Mouse (Mus musculus): ENCODE data around the gene Natd1. TPM values are rescaled to one million over a fixed set of nuclear protein-coding genes. Genes with fewer than 3 reads are reported as not detected.

The Natd1 gene
- total RNA-seq, 1 experiment from 2014 or later = 27.5 TPM

GRCm38 (mm10) chr11:60931869-60932481 is 17.4 kb upstream of the Natd1 start, which contains the start of gene Map2k3:
Gene Map2k3, plus strand, starts transcription at chr11:60932033.
- DNase-seq = peak; percentile 98

GRCm38 (mm10) chr11:60931282-60931868 is 16.8 kb upstream of the Natd1 start:
- DNase-seq = peak; percentile 21

GRCm38 (mm10) chr11:60930724-60931281 is 16.3 kb upstream of the Natd1 start:
- peak; percentile 21 for DNase-seq

GRCm38 (mm10) chr11:60927264-60927663 is 12.7 kb upstream of the Natd1 start:
- DNase-seq = peak; percentile 81

GRCm38 (mm10) chr11:60924981-60925380 is 10.4 kb upstream of the Natd1 start:
- no peak for DNase-seq

GRCm38 (mm10) chr11:60924498-60924897 is 9.9 kb upstream of the Natd1 start:
- no peak for DNase-seq

- DNase-seq = no peak
Observed at GRCm38 (mm10) chr11:60922964-60923363, 8.4 kb upstream of the Natd1 start.

- no peak for DNase-seq
Observed at GRCm38 (mm10) chr11:60922195-60922594, 7.6 kb upstream of the Natd1 start.

GRCm38 (mm10) chr11:60920021-60920420 is 5.5 kb upstream of the Natd1 start:
- no peak for DNase-seq

GRCm38 (mm10) chr11:60915201-60915600 is 651 bp upstream of the Natd1 start:
- DNase-seq = no peak

- DNase-seq = peak; percentile 90
Observed at GRCm38 (mm10) chr11:60913301-60914196, 1.0 kb downstream of the Natd1 start.

GRCm38 (mm10) chr11:60912525-60912973 is 2.0 kb downstream of the Natd1 start:
- DNase-seq = no peak

GRCm38 (mm10) chr11:60909626-60910025 is 4.9 kb downstream of the Natd1 start:
- no peak for DNase-seq

- DNase-seq = no peak
Observed at GRCm38 (mm10) chr11:60908073-60908472, 6.5 kb downstream of the Natd1 start.

GRCm38 (mm10) chr11:60906449-60906848 is 8.1 kb downstream of the Natd1 start:
- DNase-seq = no peak

- peak; percentile 39 for DNase-seq
Observed at GRCm38 (mm10) chr11:60905407-60906120, 9.0 kb downstream of the Natd1 start.

- no peak for DNase-seq
Observed at GRCm38 (mm10) chr11:60903661-60904061, 10.9 kb downstream of the Natd1 start.

GRCm38 (mm10) chr11:60902486-60902885 is 12.1 kb downstream of the Natd1 start:
- DNase-seq = no peak

GRCm38 (mm10) chr11:60902001-60902400 is 12.5 kb downstream of the Natd1 start:
- DNase-seq = no peak

- DNase-seq = no peak
Observed at GRCm38 (mm10) chr11:60895915-60896314, 18.6 kb downstream of the Natd1 start.

GRCm38 (mm10) chr11:60890744-60891143 is 23.8 kb downstream of the Natd1 start:
- DNase-seq = no peak

- DNase-seq = no peak
Observed at GRCm38 (mm10) chr11:60890286-60890685, 24.3 kb downstream of the Natd1 start.
